Mouse (Mus musculus): ENCODE measurements around the gene Gm21972. TPM values are rescaled to one million over a fixed set of nuclear protein-coding genes. Genes with fewer than 3 reads are reported as not detected.

Gm21972 gene
- total and polyA plus RNA-seq, 3 experiments: 0.65 to 52.7 TPM; not detected in 1

DNA sequence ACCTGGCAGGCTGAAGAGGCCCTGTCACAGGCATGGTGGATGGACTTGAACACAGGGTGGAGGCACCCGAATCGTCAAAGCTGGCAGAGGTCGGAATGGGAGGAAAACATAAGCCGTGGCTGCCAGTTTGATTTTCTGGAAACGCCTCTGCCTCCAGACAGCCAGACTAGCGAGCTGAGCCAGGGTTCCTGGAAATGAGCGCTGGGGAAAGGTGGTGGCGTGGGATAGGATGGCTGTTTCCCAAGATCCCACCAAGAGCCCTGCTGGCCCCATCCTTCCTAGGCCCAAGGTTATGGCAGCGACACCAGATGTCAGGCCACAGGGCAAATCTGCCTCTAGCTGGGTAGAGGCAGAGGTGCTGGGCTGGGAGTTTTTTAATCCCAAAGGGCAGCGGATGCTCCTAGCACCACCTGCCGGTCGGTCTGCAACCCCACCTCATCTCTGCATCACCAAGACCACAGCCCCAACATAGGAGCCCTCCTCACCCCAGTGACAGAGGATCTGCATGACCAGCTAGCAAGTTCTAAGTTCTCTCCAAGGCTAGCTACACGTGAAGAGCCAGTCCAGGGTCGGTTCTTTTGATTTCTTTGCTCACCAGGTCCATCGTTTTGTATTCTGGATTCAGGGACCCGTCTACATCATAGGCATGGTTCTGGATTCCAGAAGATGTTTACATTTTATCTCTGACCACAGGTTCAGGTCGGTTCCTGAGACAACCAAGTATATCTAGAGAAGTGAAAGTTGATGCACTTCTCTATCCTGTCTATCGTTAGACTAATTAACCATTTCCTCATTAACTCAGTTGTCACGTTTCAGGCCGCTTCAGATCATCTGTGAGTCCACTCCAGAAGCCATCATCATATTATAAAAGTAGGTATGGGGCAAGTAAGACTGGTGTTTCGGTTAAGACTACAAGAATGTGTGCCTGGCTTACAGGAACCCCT is 10.8 kb downstream of the Gm21972 start:
- Histone ChIP-seq H3K36me3 (ENCODE audit: control insufficient read depth in 1 of 2, insufficient read depth in 2 of 2, low read length in 2 of 2) (no peaks in the 10 kb centered on the region), H3K27ac (ENCODE audit: control insufficient read depth, low read depth, low read length) (no peak overlapping the region), H3K9me3 (replicated peaks; ENCODE audit: insufficient read depth, low read length) (no peaks in the 10 kb centered on the region), H3K79me2 (ENCODE audit: control insufficient read depth, insufficient read depth, low read length, poor library complexity) (no peaks in the 10 kb centered on the region), H3K9ac (ENCODE audit: control insufficient read depth, low read depth, low read length, poor library complexity, severe bottlenecking) (no peak overlapping the region), H3K27me3 (ENCODE audit: control insufficient read depth in 1 of 2, insufficient read depth in 2 of 2, low read length in 2 of 2) (no peaks in the 10 kb centered on the region), H3K4me3 (ENCODE audit: control insufficient read depth in 1 of 2, insufficient read depth in 1 of 2, low read depth in 2 of 2, low read length in 2 of 2) (no peak overlapping the region), H3K4me1 (ENCODE audit: control insufficient read depth in 1 of 2, insufficient read depth in 2 of 2, low read length in 2 of 2) (no peaks in the 10 kb centered on the region; a peak in 1 of 4 replicates)
- no peak for TF ChIP-seq MEF2A (IDR thresholded peaks at IDR 0.05; ENCODE audit: extremely low read depth, insufficient replicate concordance, low read depth, low read length, poor library complexity, severe bottlenecking)
- no peak for TF ChIP-seq RAD21 (IDR thresholded peaks at IDR 0.05; ENCODE audit: low read depth, low read length)
- TF ChIP-seq BHLHE40 (IDR thresholded peaks at IDR 0.05; ENCODE audit: borderline replicate concordance, low read depth, low read length): no peak
- TF ChIP-seq USF1 (IDR thresholded peaks at IDR 0.05; ENCODE audit: low read depth, low read length): no peak
- TF ChIP-seq SMC3 (IDR thresholded peaks at IDR 0.05; ENCODE audit: low read depth, low read length): no peak
- DNase-seq (ENCODE audit: low read depth, low spot score): no peak

DNA sequence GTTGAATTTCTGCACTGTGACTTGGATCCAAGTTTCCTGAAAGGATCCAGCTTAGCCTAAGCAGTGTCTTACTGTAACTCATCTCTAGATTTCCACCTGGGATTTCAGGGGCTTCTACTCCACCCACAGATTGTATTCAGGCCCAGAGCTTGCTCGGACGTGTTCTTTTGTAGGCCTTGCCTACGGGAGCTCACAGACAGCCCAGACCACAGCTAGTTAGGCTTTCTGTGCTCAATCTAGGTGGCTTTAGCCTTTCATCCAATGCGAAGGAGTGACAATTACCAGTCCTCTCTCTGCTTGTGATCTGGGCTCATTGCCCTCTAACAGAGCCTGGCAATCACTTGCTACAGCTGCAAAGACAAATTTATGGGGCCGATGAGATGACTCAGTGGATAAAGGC is 12.9 kb downstream of the Gm21972 start:
- H3K9me3 ChIP-seq (replicated peaks; ENCODE audit: insufficient read depth, low read length): no peaks in the 10 kb centered on the region
- no peaks in the 10 kb centered on the region; a peak in 1 of 4 replicates for H3K4me1 ChIP-seq (ENCODE audit: control insufficient read depth in 1 of 2, insufficient read depth in 2 of 2, low read length in 2 of 2)
- H3K9ac ChIP-seq (ENCODE audit: control insufficient read depth, low read depth, low read length, poor library complexity, severe bottlenecking): no peak overlapping the region
- no peak overlapping the region for H3K27ac ChIP-seq (ENCODE audit: control insufficient read depth, low read depth, low read length)
- DNase-seq (ENCODE audit: low read depth, low spot score): no peak
- no peak for TF ChIP-seq RCOR1 (IDR thresholded peaks at IDR 0.05; ENCODE audit: low read depth, low read length)
- no peak for TF ChIP-seq CHD1 (IDR thresholded peaks at IDR 0.05; ENCODE audit: low read depth, low read length)
- no peak overlapping the region for H3K4me3 ChIP-seq (ENCODE audit: control insufficient read depth in 1 of 2, insufficient read depth in 1 of 2, low read depth in 2 of 2, low read length in 2 of 2)
- H3K79me2 ChIP-seq (ENCODE audit: control insufficient read depth, insufficient read depth, low read length, poor library complexity): no peaks in the 10 kb centered on the region
- no peaks in the 10 kb centered on the region for H3K36me3 ChIP-seq (ENCODE audit: control insufficient read depth in 1 of 2, insufficient read depth in 2 of 2, low read length in 2 of 2)
- no peaks in the 10 kb centered on the region for H3K27me3 ChIP-seq (ENCODE audit: control insufficient read depth in 1 of 2, insufficient read depth in 2 of 2, low read length in 2 of 2)

DNA sequence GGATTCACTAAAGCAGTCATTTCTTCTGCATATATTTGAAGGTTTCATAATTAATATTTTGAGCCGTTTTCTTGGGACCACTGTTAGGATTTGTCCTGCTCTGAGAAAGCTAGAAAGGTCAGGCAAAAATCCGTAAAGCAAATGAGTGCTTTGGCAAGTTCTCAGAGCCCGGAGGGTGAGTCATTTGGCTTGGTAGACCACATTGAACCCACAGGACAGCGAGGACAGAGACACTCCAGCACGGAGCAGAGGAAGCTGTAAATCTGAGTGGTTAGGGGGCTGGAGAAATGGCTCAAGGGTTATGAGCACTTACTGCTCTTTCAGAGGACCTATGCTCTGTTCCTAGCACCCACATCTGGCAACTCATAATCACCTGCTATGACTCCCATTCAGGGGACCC is 14.1 kb downstream of the Gm21972 start:
- Histone ChIP-seq H3K4me3 (ENCODE audit: control insufficient read depth in 1 of 2, insufficient read depth in 1 of 2, low read depth in 2 of 2, low read length in 2 of 2) (no peak overlapping the region), H3K36me3 (ENCODE audit: control insufficient read depth in 1 of 2, insufficient read depth in 2 of 2, low read length in 2 of 2) (no peaks in the 10 kb centered on the region), H3K79me2 (ENCODE audit: control insufficient read depth, insufficient read depth, low read length, poor library complexity) (no peaks in the 10 kb centered on the region), H3K27me3 (ENCODE audit: control insufficient read depth in 1 of 2, insufficient read depth in 2 of 2, low read length in 2 of 2) (no peaks in the 10 kb centered on the region), H3K9me3 (replicated peaks; ENCODE audit: insufficient read depth, low read length) (no peaks in the 10 kb centered on the region), H3K27ac (ENCODE audit: control insufficient read depth, low read depth, low read length) (no peak overlapping the region), H3K4me1 (ENCODE audit: control insufficient read depth in 1 of 2, insufficient read depth in 2 of 2, low read length in 2 of 2) (no peaks in the 10 kb centered on the region; a peak in 1 of 4 replicates), H3K9ac (ENCODE audit: control insufficient read depth, low read depth, low read length, poor library complexity, severe bottlenecking) (no peak overlapping the region)
- TF ChIP-seq POLR2AphosphoS5 (IDR thresholded peaks at IDR 0.05; ENCODE audit: borderline replicate concordance, low read depth, low read length): no peak
- TF ChIP-seq MEF2A (IDR thresholded peaks at IDR 0.05; ENCODE audit: extremely low read depth, insufficient replicate concordance, low read depth, low read length, poor library complexity, severe bottlenecking): no peak
- no peak for TF ChIP-seq JUND (IDR thresholded peaks at IDR 0.05; ENCODE audit: low read depth, low read length)
- no peak for TF ChIP-seq EP300 (IDR thresholded peaks at IDR 0.05; ENCODE audit: low read depth in 1 of 2, low read length in 2 of 2)
- TF ChIP-seq MXI1 (IDR thresholded peaks at IDR 0.05; ENCODE audit: low read depth, low read length): no peak
- TF ChIP-seq ZMIZ1 (IDR thresholded peaks at IDR 0.05; ENCODE audit: low read depth, low read length): no peak
- no peak for TF ChIP-seq POLR2A (IDR thresholded peaks at IDR 0.05; ENCODE audit: control insufficient read depth in 1 of 2, insufficient read depth in 1 of 2, low read depth in 1 of 2, low read length in 2 of 2, poor library complexity in 1 of 2)
- no peak for TF ChIP-seq USF2 (IDR thresholded peaks at IDR 0.05; ENCODE audit: borderline replicate concordance in 1 of 2, insufficient read depth in 1 of 2, low read depth in 1 of 2, low read length in 2 of 2)
- TF ChIP-seq TAL1 (IDR thresholded peaks at IDR 0.05; ENCODE audit: low read length): no peak
- TF ChIP-seq MAFK (IDR thresholded peaks at IDR 0.05; ENCODE audit: borderline replicate concordance, low read depth, low read length): no peak
- no peak for TF ChIP-seq CHD1 (IDR thresholded peaks at IDR 0.05; ENCODE audit: low read depth, low read length)
- no peak for TF ChIP-seq MYB (IDR thresholded peaks at IDR 0.05; ENCODE audit: low read depth, low read length)
- TF ChIP-seq GATA1 (IDR thresholded peaks at IDR 0.05; ENCODE audit: low read depth, low read length): no peak
- no peak for TF ChIP-seq NRF1 (IDR thresholded peaks at IDR 0.05; ENCODE audit: insufficient read depth, low read depth, low read length, poor library complexity, severe bottlenecking)
- no peak for TF ChIP-seq MYC (IDR thresholded peaks at IDR 0.05; ENCODE audit: low read depth, low read length)
- no peak for TF ChIP-seq CHD2 (IDR thresholded peaks at IDR 0.05; ENCODE audit: low read length)
- DNase-seq (ENCODE audit: low read depth, low spot score): no peak

Measured in MEL (cell line).